Mouse (Mus musculus): ENCODE results near the gene Tm4sf20.
A peak's percentile ranks its signal among the peaks of the same experiment; 100 is the strongest.

The Tm4sf20 gene

GRCm38 (mm10) chr1:82768269-82768668 lies at the start of gene Tm4sf20:
Gene Tm4sf20, minus strand, starts transcription at chr1:82768461.
- no peak for DNase-seq

GRCm38 (mm10) chr1:82815941-82816716 lies 47.9 kb upstream of the Tm4sf20 start:
- DNase-seq: no peak

GRCm38 (mm10) chr1:82811766-82812165 lies 43.5 kb upstream of the Tm4sf20 start:
- no peak for DNase-seq

DNA sequence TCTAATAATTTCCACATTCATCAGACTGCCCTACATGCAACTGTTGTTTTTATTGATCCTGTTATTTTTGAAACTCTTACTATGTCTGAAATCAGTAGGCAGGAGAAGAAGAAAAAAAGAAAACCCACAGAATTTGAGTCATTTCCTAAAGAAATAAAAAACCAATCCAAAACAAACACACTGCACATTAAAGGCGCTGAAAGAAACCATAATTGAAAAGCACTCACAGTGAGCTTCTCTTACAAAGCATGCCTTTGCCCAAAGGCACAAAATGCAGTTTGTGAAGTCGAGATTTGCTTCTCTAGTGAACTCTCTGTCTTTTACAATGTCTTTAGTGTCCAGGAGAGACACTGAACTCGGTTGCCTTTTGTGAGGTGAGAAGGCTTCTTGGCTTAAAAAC lies 40.3 kb upstream of the Tm4sf20 start:
- no peak for DNase-seq

GRCm38 (mm10) chr1:82807206-82807605 lies 38.9 kb upstream of the Tm4sf20 start:
- DNase-seq: no peak

- DNase-seq: no peak
Observed at GRCm38 (mm10) chr1:82806391-82806790, 38.1 kb upstream of the Tm4sf20 start.

DNA sequence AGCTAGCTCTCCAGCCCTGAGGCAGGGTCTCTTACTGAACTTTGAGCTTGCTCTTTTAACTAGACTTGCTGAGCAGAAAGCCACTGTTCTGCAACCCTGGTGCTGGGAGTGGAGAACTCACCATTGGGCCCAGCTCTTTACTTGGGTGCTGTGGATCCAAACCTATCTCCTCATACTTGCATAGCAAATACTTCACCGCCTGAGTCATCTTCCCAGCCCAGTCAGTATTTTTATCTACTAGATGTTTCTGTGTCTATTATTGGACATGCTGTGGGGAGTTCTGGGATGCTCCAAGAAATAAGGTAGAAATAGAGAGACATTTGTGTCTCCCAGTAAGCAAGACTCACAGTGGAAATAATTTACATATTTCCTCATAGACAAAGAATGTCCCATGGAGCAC lies 35.8 kb upstream of the Tm4sf20 start:
- DNase-seq: no peak

GRCm38 (mm10) chr1:82803608-82804007 lies 35.3 kb upstream of the Tm4sf20 start:
- peak; percentile 55 to 62 for DNase-seq

DNA sequence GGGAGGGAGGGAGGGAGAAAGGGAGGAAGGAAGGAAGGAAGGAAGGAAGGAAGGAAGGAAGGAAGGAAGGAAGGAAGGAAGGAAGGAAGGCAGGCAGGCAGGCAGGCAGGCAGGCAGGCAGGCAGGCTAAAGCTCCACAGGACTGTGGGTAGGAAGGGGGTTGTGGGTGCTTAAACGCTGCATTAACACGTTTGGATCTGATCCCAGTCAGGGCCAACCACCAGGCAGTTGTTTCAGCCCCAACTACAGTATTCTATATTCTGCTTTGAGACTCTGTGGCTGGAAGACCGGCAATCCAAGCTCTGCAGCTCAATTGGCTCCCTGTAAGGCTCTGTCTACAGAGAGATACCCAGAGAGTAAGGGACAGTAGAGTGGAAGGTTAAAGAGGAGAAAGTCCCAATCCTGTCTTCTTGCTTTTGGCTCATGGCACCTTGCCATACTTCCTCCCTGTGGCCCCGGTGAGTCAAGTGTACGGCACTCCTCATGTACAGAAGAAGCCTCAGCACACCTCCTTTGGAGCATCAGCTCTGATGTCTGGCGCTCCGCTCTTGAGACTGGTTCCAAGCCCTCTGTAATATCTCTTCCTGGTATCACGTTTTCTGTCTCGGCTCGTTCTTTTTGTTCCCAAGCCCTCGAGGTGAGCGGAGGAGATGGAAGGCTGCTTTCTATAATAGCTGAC lies 33.0 kb upstream of the Tm4sf20 start:
- no peak for DNase-seq

DNA sequence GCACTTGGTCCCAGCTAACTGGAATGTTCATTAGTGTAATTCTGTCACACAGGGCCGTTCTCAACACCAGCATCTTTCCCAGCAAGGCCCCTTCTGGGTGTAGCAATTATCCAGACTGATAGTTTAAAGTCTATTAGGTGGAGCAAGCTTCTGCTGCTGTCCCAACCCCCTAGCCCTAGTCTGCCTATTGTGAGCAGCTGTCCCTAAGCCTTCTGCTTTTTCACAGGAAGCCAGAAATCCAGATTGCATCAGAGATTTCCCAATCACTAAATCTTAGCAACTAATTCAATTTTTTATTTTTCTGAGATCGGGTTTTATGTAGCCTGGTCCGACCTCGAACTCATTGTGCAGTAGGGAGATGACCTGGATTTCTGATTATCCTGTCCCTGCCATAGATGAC lies 30.7 kb upstream of the Tm4sf20 start:
- DNase-seq: no peak

GRCm38 (mm10) chr1:82798304-82798703 lies 30.0 kb upstream of the Tm4sf20 start:
- DNase-seq: no peak

DNA sequence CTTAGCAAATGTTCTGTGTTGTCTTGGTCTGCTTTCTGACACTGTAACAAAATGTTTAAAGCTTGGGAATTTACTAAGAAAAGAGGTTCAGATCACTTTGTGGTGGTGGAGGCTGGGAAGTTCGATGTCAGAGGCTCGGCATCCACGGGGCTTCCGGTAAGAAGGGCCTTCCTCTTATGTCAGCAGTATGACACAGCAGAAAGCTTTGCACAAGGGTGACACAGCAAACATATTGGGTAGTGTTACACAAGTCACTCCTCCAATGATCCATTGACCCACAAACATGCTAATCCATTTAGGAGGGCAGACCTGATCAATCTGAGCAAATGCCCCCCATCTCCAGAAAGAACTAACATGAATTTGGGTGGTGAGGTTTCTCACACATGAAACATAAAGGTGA lies 28.8 kb upstream of the Tm4sf20 start:
- no peak for DNase-seq

DNA sequence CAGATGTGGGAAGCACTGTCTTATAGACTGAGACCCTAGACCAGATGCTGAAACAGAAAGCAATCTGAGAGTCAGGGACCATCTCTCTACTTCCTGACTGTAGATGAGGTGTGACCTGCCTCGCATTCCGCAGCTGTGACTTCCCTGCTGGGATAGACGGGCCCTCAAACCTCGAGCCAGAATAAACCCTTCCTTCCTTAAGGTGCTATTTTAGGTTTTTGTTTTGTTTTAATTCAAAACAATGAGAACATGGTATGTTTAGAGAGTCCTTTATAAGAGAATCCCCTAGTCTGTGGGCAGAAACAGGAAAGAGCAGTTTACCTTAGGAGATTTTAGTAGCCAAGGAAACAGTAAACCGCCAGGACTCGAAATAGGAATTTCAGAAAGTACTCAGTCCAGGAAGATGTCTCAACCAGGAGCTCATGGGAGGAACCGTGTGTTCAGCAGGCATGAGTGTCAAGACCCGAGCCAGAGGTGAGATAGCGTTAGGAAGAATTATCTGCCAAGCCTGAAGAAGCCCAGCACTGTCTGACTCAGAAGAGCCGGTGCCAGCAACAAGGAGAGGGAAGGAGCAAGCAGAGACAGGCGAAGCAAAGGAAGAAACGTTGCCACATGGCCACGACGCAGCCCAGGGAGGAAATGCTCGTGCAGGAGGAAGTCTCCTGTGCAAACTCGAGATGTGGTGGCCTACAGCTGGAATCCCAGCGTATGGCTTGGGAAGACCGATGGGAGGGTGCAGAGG lies 27.6 kb upstream of the Tm4sf20 start:
- DNase-seq: no peak

DNA sequence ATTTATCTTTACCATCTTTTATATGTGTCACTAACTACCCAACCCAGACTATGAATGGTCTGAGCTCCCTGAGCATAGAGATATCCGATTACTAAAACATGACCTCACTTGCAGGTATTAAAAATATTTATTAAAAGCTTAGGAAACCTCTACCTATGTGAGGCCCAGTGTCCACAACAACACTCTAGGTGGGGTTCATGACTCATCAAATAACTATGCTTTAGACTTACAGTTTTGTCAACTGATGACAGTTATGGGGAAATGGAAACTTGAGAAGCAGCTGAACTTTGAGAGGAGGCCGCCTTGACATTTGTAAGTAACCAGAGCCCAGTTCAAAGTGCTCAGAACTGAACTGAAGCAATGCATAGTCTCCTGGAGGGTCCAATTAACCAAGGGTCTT lies 26.9 kb upstream of the Tm4sf20 start:
- no peak for DNase-seq

DNA sequence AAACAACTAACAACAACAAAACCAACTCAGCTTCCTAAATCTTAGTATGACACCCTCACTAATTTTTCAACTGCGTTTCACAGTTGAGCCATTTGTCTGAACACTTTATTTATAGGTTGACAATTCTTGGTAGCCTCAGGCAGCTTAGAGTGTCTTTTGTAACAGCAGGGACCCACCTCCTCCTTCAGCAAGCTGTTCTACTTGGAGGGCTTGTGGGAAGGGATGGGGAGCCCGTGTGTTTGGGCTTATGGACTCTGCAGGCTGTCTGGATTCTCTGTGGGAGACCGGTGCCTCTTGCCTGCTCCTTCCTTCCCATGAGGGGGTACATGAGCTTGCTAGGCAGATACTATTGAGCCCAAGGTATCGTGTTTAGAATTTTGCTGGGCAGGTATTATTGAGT lies 25.7 kb upstream of the Tm4sf20 start:
- no peak for DNase-seq

GRCm38 (mm10) chr1:82793110-82793509 lies 24.8 kb upstream of the Tm4sf20 start:
- no peak for DNase-seq

GRCm38 (mm10) chr1:82792238-82792637 lies 24.0 kb upstream of the Tm4sf20 start:
- no peak for DNase-seq

DNA sequence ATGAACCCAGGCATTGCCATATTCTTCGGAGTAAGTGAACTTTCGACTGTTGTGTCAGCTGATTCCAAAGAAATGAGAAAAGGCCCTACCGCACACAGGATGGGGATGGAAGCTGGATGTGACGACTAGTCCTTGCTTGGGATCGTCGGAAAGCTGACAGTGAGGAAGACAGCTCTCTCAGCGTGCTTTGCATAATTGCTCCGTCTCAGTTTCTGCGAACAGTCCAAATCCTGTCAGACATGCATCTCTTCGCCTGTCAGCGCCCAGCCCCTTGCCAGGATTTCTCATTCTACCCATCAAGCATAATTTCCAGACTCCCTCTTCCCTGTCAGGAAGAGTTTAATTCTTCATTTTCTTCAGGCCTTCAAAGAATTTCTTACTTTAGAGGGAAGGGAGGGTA lies 22.8 kb upstream of the Tm4sf20 start:
- DNase-seq: no peak

DNA sequence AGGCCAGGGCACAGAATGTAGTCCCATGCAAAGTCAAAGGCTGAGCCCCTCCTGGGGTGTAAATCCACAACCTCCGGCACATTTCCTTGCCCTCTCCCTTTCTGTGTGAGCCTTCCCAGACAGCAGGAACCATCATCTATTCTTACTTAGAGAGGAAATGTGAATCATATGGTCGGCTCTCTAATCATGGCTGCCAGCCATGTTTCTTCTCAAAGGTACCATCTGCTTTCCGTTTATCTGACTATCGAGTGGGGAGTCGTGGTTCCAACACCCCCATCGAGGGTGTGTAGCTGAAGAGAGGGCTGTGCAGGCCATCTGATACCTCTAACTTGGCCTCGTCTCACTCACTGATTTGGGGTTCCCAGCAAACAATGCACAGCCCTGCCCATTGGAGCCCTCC lies 19.8 kb upstream of the Tm4sf20 start:
- DNase-seq: no peak

DNA sequence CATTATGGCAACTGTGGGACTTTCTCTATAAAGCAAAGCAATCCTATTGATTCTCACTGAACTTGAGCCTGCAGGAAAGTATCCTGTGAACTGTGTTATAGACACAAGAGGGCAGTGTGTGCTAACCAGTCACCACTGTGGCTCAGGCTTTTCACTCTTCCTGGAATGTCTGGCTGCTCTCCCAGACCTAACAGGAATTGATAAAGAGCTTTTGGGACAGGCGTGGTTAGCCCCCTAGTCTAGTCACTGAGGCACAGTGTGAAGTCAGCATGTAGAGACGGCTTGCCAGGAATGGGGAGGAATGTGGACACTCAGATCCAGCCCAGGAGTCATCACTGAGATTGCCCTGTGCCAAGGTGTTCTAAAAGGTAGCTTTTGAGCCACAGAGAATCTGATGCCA lies 19.2 kb upstream of the Tm4sf20 start:
- DNase-seq: peak; percentile 13 to 19

DNA sequence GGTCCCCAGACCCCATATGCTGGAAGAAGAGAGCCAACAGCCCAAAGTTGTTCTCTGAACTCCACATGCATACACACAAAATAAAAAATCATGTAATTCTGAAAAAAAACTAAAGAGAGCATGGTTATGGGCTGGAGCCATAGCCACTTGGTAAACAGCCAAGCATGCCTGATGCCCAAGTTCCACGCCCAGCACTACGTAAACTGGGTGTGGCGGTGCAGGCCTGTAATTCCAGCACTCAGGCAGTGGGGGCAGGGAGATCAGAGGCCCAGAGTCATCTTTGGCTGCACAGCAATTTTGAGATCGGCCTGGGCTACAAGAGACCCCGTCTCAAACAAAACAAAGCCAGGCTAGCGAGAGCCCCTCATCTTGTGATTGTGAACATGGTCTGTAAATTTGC lies 17.3 kb upstream of the Tm4sf20 start:
- no peak for DNase-seq

GRCm38 (mm10) chr1:82783559-82783958 lies 15.3 kb upstream of the Tm4sf20 start:
- DNase-seq: no peak

- no peak for DNase-seq
Observed at GRCm38 (mm10) chr1:82779388-82779966, 11.2 kb upstream of the Tm4sf20 start.

DNA sequence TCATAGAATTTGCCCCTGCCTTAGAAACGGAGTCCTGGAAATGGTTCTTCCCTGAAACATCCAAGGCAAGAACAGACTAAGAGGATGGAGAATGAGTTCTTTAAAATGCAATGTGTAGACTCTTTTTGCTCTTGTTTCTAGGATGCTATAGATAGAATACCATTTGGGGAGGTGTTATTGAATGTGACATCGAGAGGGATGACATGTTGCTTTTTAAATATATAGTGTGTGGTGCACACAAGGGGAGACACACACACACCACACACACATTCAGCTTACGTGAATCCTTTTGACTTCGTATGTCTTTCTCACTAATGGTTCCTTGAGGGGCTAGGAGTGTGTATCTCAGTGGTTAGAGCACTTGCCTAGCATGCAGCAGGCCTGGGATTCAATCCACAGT lies 7.0 kb upstream of the Tm4sf20 start:
- DNase-seq: no peak

Data from B cell, adult 2 months (primary cell).